Mouse (Mus musculus): Measurements from ENCODE around the gene Sp140.
"Not testable (repeated sequence)": the region's sequence is repeated elsewhere in the genome, so short reads cannot be mapped to it uniquely, and the experiment has no call there.

Gene Sp140

DNA sequence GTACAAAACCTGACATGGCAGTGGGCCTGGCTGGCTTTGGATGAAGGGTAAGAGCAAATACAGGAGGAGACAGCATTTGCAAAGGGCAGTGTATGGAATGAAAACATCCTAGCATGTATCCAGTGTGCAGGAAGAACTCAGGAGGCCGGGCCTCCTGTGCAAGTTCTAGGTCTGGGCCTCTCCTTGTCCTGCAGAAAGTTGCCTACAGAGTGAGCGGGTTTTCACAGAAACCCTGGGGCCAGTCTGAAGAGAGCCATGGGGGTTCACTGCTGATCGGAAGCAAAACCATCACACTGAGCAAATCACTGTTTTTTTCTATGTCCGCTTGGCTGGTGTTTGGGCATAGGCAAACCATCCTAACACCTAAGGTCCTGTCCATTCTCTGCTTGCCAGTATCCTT is 38.0 kb downstream of the Sp140 start:
- not testable (repeated sequence) for DNase-seq (ENCODE audit: low read depth in 2 of 2, low spot score in 2 of 2)

DNA sequence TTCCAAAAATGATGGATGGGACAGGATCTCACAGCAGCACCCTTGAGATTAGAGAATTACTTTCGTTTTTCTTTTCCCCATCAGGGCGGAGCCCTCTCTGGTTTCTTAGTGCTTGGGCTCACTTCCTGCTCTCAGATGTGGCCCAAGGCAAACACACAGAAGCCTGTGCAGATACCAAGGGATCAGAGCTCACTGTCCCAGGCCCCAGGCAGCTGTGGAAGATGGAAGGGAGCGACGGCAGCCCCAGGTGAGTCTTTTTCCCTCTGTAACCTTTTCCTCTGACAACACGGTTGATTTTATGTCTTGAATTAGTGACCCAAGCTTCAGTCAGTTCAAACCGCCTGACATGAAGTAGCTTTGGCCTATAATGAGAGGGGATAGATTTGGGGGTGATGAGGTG is 49.7 kb downstream of the Sp140 start, which contains the start of gene Sp100:
Gene Sp100 (plus strand): TSS at position 108 of the 400 bp plus-strand sequence.
- peak; percentile 43 to 50 for DNase-seq (ENCODE audit: low read depth in 2 of 2, low spot score in 2 of 2)

DNA sequence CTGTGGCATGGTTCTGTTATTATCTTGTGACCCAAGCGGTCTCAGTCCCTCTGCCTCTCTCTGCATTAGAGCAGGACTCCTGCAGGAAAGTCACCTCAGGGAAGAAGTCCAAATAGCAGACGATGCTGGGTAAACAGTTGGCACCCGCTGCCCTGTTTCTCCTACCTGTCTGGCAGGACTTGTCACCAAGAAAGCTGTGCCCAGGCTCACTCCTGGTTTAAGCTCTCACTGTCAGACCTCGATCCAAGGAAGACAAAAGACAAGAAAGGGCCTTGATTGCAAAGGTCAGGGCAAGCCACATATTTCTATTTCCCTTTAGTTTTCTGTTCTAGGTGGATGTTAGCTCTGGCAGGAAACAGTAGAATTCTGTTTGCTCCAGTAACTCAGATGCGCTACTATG is 50.3 kb downstream of the Sp140 start:
- not testable (repeated sequence) for DNase-seq (ENCODE audit: low read depth in 2 of 2, low spot score in 2 of 2)

DNA sequence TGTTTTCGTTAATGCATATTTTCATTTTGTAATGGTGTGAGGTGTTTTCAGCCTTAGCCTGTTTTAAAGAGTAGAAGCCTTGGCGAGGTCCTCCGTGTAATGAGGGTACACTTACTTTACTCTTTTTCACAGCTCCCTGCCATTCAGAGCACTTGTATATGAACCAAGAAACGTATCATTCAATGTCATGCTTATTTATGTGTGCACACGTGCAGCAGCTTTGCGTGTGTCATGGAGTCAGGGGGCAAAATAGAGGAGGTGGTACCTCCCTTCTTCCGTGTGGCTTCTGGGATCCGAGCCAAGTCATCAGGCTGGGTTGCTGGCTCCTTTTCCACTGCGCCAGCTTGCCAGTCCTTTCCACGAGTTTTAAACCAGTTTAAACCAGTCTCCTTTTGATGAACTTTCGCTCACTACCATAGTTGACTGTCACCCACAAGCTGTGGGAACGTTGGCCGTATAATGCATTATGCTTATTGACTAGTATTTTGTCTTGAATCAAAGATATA is 51.6 kb downstream of the Sp140 start:
- peak in 1 of 2 experiments; percentile 38 for DNase-seq (ENCODE audit: low read depth in 2 of 2, low spot score in 2 of 2)

DNA sequence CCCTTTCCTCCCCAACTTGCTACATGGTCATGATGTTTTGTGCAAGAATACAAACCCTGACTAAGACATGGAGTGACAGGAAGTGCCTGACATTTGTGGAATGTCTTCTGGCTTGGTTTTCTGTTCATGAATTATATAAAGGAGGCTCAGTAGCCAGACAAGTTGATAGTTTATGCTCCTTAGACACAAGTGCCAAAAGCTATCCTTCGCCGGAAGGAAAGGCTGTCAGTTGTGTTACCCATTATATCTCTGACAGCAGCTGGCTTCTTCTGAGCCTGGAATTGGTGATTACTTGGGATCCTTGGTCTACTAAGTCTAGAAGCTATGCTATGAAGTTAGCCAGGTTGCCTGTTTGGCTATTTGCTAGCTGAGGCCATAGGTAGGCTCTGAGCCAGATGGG is 57.0 kb downstream of the Sp140 start:
- not testable (repeated sequence) for DNase-seq (ENCODE audit: low read depth in 2 of 2, low spot score in 2 of 2)

DNA sequence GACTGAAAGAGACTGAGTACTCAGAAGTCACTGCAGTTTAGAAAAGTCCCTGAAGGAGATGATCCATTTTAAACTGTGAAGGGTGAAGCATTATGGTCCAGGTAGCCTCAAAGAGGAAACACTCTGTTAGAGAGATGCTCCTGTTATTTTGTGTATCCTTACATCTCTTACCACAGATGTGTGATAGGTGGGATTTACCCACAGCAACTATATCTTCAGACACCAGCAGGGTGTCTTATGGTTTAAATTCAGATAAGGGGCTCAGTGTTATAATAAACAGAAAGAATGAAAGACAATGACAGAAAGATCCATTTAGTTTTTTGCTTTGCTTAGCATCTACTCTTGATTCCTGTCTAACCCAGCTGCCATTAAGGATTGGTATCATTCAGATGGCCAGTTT is 64.1 kb downstream of the Sp140 start:
- no peak for DNase-seq (ENCODE audit: low read depth in 2 of 2, low spot score in 2 of 2)

DNA sequence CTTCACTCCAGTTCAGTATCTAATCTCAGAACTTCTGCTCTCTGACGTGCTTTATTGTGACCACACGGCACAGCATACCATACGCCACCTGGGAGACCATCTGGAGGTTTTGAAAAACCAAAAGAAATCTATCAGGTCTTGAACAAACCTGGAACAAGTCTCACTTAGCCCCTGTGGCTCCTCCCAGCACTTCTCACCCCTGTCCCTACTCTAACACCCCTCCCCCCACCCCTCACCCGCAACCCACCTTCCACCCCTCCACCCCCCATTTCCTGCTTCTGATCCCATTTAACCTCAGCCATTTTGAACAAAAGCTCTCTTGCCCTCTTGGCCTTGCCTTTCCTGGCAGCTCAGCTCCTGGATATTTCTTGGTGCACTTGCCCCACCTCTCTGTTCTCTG is 80.0 kb downstream of the Sp140 start:
- peak; percentile 33 to 35 for DNase-seq (ENCODE audit: low read depth in 2 of 2, low spot score in 2 of 2)

DNA sequence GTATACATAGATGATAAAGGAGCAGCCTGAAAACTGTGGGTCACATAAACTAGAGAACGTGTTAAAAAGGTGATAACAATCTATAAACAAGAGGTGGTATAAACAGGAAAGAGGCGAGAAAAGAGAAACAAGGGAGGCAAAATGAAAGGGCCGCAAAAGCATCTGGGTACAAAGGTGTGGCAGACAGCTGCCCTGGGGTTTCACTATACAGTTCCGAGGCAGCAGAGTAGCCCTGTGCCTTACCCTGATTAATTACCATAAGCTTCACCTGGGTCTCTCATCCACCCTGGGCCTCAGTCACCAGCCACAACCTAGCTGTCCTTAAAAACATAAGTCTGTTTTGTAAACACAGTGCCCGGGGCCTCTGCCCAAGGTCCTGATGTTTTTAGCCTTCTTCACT is 86.5 kb downstream of the Sp140 start:
- DNase-seq (ENCODE audit: low read depth in 2 of 2, low spot score in 2 of 2): peak; percentile 15 to 34

DNA sequence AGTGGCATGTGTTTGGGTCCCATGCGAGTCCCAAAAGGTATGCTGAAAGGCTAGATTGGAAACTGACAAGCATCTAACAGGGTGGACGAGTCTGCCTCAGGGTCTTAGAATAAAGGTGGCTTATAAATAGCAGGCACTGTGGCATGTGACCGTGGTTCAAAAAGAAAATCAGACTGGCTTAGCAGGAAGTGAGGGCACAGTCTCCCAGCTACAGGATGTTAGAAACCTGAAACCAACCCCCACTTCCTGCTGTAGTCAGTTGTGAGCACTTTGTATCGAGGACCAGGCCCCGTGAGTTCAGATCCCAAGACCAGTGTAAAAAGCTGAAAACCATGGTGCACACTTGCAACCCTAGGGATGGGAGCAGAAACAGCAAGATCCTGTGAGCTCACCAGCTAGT is 87.2 kb downstream of the Sp140 start:
- DNase-seq (ENCODE audit: low read depth in 2 of 2, low spot score in 2 of 2): peak; percentile 66 to 76

DNA sequence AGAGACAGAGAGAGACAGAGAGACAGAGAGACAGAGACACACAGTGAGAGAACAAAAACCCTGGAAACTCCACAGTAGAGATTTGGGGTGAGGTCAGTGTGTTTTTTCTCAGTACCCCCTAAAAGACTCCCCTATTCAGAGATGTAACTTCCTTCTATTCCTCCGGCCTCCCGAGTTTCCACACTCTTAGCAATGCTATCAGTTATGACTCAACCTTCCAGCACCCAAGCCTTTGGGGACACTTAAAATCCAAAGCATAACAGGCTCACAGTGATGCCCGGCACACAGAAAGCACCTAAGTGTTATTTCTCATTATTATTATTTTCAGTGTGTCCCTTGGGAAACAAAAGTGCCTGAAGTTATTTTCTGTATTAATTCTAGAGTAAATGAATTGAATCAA is 90.4 kb downstream of the Sp140 start:
- no peak for DNase-seq (ENCODE audit: low read depth in 2 of 2, low spot score in 2 of 2)

DNA sequence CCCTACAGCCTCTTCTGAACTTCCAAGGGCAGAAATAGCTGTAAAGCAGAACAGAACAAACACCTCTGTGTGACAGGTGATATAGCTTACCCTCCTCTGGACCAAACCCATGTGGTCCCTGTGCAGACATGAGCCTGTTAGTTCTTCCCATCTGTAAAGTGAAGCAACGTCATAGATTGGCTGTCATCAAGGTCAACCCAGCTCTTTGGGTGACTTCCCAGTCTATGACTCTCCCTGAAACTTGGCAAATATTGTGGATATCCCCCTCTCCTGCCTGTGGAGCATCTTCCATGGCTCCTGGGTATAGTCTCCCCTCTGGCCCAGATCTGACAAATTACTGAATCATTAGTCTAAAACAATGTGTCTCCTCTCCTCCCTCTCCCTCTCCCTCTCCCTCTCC is 92.1 kb downstream of the Sp140 start:
- no peak for DNase-seq (ENCODE audit: low read depth in 2 of 2, low spot score in 2 of 2)

DNA sequence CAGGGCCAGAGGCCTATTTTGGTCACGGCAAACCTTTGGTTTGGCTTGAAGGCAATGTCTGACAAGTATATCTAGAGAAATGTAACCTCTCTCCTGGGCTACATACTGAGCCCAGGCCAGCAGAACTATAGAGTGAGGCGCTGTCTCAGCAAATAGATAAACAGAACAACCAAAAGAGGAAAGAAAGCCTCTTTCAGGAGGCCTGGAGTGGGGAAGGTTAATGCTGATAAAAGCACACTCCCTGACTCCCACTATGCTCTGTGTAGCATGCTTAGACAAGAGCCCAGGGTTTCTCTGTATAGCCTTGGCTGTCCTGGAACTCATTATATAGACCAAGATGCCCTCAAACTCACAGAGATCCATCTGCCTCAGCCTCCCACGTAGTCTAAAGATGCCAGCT is 93.1 kb downstream of the Sp140 start:
- DNase-seq (ENCODE audit: low read depth in 2 of 2, low spot score in 2 of 2): no peak
